Mouse (Mus musculus) cerebellum, postnatal 14 days (tissue): ENCODE results near the gene Sppl2b.

Experiments
- DNase-seq, 2 experiments: peaks; one replicate each; pipeline ENCODE4 v3.0.0; 2021; ENCODE audit warnings: mixed read lengths in 2 of 2

Sppl2b gene

DNA sequence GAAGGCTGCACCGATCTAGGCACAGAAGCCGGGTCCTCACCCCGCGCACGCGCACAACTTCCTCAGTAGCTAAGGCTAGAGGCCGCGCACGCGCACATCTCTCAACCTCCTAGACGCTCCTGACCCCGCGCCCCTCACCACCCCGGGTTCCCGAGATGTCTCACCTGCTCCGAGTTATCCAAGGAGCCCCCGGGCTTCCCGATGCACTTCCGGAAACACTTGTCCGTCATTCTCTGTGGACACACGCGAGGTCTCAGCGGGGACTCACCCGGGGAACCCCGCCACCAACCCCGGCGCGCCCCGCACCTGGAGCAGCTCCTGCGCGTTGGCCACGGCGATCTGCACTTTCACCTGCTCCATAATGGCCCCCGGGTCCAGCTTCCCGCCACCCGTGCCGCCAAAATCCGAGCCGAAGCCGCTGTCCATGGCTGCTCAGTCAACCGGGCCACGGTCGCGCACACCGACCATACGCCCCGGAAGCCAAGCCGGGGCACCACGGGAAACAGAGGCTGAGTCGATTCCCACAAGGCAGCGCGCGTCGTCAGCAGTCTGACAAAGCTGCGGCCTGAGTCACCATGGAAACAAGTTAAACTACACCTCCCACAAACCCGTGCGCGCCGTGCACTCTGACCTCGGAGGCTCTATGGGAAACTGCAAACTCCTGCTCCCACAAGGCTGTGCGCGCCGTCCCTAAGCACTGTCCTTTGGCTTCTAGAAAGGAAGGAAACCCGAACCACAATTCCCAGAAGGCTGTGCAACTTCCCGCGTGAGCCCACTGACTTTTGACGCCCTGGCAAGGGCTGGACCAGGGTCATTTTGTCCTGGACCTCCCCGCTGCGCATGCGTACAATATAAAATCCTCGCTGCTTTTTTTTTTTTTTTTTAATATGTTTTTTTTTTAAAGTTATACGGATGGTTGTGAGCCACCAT, 45.5 kb downstream of the Sppl2b start, which contains the start of gene Timm13:
TSS of gene Timm13 (minus strand) at position 652 of the 930 bp plus-strand sequence.
- DNase-seq = peak; percentile 97

DNA sequence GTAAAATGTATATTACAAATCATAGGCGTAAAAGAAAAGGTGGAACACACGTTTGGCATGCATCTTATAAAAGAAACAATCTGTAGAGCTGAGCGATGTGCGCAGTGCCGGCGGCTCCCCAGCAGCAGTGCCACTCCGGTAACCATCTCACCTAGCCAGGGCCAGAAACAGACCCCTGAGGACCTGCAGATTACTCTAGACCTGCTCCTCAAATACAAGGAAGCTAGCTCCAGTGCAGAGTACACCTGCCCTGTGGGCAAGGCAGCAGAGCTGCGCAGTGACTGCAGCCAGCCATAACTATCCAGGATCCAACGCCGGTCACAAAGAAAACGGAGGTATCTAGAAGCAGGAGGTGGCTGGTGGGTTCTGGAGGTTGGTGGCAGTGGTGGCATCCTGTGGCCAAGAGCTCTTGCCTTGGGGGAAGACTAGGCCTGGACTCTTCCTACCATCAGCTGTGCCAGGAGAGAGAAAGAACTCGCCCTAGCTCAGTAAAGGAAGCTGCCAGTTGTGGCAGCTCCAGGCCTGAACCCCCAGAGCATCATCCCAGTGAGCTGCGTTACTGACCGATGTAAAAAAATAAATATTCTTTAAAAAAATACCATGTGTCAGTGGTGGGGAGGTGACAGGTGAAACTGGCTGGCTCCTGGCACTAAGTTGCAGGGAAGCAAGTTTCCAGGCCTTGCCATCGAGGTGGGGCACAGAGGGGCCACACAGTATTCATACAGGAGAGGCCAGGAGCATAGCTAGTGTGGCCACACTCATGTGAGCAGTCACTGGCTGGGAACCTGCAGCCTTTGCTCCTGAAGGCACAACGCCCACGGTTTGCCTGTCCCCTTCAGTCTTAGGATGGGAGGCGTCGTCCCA, 46.6 kb downstream of the Sppl2b start:
- no peak for DNase-seq

DNA sequence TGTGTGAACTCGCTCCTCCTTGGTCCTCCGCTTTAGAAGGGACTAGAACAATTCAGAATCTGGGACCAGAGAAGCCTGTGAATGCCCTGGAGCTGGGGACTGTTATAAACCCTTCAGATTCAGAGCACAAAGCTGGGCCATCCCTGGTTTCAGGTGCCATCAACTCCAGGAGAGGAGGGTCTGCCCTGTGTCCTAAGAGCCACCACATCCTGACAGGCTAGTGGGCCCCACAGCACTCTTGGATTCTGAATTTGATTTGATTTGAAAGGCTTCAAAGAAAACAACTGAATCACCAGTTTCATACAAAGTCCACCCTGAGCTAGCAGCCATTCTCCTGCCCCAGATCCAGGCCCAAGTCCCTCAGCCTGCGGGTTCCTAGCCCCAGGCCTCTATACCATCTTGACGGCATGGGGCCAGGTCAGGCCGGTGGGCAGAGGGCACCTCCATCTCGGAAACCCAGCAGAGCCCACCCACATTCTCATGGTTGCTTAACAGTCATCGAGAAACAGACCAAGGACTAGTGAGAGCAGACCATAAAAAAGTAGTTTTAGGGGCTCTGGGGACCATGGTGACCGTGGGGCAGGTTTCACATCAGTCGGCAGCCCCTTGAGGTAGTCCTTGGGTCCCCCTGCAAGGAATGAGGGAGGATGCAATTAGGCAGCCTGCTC, 47.3 kb downstream of the Sppl2b start:
- DNase-seq = no peak

DNA sequence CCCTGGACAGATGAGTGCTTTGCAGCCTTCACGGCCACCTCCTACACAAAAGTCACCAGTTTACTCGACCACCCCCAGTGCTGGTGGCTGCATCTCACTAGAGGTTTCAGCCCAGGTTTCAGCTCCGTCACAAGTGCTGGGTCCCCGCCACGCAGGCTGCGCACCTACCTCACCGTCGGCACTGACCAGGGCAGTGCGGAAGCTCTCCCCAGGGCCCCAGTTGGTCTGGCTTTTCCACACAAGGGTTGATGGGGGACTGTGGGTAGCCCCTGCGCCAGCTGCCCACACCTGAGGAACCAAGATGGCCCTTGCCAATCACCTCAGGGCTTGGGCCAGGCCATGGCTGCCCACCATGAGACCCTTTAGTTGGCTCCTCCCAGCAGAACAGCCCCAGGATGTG, 48.2 kb downstream of the Sppl2b start:
- no peak for DNase-seq

DNA sequence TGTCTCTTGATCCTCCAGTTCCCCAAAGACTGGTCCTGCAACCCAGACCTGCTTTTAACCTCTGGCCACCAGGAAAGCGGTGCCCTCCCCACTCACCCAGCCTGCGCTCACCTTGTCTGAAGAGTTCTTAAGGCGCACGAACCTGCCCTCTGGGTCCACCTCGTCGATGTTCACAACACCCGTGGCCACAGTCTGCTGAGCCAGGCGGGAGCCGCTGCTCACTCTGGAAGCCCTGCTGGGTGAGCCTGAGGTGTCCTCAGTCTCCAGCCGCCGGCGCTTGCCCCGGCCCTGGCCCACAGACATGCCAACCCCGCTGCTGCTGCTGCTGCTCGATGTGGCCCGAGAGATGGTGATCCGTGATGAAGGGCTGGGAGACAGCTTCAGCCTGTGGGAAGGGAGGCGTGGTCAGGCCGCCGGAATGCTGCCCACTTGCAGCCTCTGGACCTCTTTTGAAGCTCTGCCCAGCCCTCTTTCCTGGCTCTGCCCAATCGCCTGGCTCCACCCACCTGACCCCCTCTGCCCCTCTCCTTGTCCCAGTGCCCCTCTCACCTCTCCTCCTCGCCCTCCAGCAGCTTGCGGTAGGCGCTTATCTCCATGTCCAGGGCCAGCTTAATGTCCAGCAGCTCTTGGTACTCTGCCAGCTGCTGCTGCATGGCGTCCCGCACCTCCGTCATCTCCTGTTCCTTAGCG, 49.1 kb downstream of the Sppl2b start:
- no peak for DNase-seq

DNA sequence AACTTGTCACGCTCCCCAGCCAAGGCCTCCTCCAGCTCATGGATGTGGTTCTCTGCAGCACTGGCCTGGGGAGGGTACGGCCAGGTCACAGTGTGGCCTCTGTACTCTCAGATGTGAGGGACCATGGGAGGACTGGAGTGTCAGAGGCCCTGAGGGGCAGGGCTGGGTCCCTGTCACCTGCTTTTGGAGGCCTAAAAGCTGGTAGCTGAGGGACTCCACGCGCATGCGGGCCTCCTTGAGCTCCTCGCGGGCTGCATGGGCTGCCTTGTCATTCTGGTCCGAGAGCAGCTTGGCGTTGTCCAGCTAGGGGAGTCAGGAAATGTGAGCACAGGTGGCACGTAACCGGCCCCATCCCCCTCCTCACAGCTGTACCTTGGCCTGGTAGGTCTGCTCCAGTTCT, 49.6 kb downstream of the Sppl2b start:
- DNase-seq = no peak

DNA sequence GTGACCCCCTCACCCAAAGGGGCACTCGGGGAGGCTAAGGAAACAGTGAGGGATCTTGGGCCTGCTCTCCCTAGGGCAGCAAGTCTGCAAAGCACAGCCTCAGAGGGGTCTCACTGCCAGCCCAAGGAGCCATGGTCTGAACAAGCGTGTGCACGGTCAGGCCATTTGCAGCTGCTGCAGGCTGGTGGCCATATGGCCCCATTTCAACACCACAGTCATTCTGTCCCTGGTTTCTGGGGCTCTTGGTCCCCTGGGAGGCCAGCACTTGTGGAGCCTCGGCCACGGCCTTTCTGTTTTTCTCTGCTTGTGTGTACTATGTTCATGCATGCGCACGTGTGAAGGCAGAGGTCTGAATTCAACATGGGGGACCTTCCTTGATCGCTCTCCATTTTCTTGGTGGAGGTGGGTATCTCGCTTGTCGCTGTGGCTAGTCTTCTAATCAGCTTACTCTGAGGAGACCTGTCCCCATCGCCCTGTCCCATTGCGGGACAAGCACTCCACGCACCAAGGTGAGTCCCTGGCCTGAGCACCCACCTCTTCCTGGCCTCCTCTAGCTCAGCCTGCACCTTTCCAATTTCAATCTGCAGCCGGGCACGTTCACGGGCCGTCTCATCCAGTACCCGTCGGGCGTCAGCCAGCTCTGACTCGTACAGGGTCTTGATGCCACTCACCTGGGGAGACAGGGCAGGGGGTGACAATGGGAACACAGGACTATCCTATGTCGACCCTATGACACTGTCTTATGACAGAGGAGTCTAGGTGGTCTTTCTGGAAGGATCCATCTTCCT, 54.5 kb downstream of the Sppl2b start:
- no peak for DNase-seq

DNA sequence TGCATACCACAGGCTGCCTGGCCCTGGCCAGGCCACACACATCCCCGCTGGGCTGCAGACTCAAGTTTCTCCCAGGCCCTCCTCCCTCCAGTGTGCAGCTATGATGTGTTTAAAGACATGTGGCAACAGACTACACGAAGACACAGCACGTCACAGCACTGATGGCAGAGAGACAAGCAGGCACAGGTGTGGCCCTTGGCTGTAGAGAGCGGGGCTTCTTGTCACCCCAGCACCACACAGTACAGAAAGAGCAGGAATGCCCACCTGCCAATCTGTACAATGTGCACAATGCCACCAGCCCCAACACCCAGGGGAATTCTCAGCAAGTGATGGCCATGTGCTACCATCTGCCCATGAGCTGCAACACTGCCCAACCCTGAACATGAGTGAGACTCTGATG, 56.3 kb downstream of the Sppl2b start:
- no peak for DNase-seq

DNA sequence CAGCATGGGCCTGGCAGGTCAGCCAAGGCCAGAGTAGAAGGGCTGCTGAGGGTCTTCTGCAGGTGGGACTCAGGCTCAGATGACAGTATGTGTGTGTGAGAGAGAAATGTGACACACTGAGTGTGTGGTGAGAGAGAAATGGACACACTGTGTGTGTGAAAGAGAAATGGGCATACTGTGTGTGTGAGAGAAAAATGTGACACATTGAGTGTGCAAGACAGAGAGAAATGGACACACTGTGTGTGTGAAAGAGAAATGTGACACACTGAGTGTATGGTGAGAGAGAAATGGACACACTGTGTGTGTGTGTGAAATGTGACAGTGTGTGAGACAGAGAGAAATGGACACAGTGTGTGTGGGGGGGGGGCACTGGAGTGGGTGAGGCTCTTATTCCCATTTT, 56.8 kb downstream of the Sppl2b start:
- no peak for DNase-seq

DNA sequence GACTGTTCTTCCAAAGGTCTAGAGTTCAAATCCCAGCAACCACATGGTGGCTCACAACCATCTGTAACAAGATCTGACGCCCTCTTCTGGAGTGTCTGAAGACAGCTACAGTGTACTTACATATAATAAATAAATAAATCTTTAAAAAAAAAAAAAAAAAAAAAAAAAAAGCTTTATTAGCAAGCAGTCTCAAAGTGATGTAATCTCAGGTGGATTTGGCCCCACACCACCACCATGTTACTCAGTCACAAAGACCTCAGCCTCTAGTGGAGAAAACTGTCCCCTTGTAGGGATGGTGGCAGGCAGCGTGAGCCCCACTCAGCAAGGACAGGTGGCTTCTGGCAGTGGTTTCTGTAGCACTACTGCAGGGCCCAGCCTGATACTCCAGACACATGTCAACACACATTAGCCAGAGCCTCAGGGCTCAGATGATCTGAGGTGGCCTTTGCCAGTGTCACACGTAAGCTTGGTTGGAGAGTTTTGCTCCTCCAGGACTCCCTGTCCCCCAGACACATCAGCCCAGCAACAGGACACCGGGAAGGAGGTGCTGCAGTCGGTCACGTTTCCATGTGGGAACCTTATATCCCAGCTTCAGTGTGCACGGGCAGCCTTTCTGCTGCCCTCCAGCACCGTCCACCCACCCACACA, 58.4 kb downstream of the Sppl2b start:
- DNase-seq = no peak

DNA sequence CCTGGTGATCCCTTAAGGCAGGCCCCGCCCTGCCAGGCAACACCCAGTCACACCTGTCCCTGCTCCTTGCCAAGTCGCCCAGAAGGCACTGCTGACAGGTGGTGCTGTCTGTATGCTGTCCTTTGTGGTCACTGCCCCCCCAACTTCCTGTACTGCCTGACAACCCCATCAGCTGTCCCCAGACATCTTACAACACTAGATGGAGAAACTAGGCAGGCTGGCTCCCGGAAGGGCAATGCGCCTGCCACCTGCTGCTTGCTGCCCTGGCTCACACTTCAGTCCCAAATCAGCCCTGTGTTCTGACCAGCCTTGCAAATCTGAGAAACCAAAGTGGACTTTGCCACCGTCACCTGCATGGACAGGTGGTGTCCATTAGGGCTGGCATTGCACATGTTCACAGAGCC, 59.2 kb downstream of the Sppl2b start:
- peak; percentile 76 to 81 for DNase-seq

DNA sequence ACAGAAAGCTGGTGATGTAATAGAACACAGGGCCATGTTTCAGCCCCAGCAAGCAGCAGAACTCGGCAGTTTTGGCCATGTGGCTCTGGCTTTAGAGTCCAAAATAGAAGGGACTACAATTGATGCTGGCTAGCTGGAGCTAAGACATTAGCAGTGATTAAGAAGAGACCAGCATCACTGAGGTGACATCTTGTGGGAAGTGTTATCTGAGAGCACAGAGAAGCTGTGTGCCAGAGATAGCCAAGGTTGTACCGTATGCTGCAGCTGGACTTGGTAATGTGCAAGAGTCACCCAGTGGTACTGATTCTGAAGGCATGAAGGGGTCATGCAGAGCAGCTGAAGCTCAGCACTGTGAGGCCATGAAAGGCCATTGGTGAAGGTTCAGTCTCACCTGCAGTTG, 60.2 kb downstream of the Sppl2b start:
- DNase-seq = no peak

DNA sequence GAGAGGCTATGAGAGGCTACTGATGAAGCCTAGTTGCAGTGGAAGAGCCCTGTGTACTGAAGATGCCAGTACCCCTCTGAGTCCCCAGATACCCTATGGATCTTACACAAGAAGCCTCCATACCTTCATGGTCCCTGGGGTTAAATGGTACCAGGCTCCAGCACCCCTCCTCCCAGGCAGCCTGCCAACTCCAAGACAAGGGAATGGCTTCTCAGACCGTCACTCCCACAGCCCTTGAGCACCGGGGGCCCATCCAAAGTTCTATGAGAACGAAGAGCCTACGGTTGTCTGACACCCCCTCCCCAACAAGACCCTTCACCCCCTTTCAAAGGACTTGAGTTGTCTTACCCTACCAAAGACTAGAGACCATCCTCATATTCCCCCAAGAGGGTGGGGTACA, 60.7 kb downstream of the Sppl2b start:
- peak in 1 of 2 experiments; percentile 51 for DNase-seq

DNA sequence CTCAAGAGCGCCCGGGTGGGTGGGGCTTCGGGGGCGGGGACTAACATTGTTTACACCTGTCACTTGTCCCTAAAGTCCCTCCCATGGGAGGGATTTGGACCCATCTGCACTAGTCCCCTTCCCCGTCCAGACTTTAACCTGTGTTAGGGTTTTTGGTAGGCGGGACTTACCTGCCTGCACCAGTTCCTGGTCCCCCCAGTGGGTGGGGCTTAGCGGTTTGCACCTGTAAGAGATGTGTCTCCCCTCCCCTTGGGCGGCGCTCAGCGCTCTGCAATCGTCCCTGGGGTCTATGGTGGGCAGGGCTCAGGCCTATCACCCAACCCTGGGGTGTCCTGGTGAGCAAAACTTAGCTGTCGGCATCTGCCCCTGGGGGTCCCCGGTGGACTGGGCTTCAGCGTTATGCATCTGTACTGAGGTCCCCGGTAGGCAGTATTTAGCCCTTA, 62.3 kb downstream of the Sppl2b start:
- peak in 1 of 2 experiments; percentile 66 for DNase-seq

DNA sequence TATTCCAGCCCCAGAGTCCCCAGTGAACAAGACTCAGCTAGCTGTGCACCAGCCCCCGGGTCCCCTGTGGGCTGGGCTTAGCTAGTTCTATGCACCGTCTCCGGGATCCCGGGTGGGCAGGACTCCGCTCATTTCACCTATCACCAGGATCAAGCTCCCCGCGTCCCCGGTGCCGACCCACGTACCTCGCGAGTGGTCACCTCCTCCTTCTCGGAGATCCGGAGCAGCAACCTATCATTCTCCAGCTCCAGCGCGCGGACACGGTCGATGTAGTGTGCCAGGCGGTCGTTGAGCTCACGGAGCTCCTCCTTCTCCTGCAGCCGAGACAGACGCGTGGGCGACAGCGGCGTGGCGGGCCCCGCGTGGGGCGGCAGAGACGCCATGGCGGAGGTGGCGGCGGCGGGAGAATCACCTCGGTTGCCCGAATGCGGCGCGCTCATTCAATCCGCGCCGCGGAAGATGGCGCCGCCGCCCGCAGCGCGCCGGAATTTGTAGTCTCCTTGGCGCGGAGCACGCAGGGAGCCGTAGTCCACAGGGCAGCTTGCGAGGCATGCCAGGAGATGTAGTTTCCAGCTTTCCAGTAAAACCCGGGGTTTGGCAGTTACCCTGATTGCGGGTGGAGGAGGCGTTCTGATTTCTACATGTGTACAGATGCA, 62.8 kb downstream of the Sppl2b start, which contains the start of gene Lmnb2:
TSS of gene Lmnb2 (minus strand) at position 467 of the 656 bp plus-strand sequence.
- DNase-seq = peak; percentile 90 to 92
